Mouse (Mus musculus) spleen, adult 2 months (tissue): ENCODE results near the gene Ptpa.

Experiments used
- CTCF ChIP-seq: fragments of 200-500 bp; IDR thresholded peaks from 2 replicates; pipeline ENCODE4 v1.5.1; 2011; ENCODE audit warnings: mild to moderate bottlenecking, inconsistent platforms; ENCODE audit not compliant: insufficient read depth, insufficient read length, insufficient replicate concordance; ENCODE audit errors: extremely low read depth
- POLR2A ChIP-seq: fragments of 200-500 bp; IDR thresholded peaks from 2 replicates; pipeline ENCODE4 v1.6.1; 2011; ENCODE audit warnings: low read depth, low read length, inconsistent platforms

DNA sequence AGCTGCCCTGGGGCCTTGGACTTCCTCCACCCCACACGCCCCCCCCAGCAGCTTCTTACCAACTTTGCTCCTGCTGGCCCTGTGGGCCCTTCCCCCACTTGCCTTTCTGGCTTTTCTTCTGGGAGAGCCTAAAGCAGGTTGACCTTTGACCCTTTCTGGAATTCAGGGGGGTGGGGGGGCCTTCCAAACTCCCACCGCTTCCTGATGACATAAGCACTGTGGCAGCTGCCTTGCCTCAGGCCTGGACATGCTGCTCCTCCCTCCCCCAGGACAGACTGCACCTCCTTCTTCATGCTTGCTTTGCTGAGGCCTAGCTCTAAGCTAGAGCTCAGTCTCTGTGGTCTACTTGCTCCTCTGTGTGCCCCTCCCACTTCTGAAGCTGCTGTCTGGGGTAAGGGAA, 29.5 kb downstream of the Ptpa start:
- TF ChIP-seq CTCF (no peak), POLR2A (no peak)
